Mouse (Mus musculus) kidney, adult 2 months (tissue): ENCODE measurements around the gene Fam214a. TPM values are rescaled to one million over a fixed set of nuclear protein-coding genes. Genes with fewer than 3 reads are reported as not detected.

ENCODE experiments used
- DNase-seq: peaks from one replicate; pipeline ENCODE4 v3.0.0; 2021
- H3K27ac ChIP-seq: fragments of 200-500 bp; 2 replicates; pipeline ENCODE4 v1.5.1; 2012; ENCODE audit warnings: low read depth, low read length, control low read depth, inconsistent platforms; ENCODE audit not compliant: insufficient read depth
- H3K27me3 ChIP-seq: fragments of 200-500 bp; replicated peaks from 2 replicates; pipeline ENCODE4 v1.6.1; 2012; ENCODE audit warnings: mild to moderate bottlenecking, moderate library complexity, low read length, inconsistent platforms; ENCODE audit not compliant: control insufficient read depth, insufficient read depth
- H3K36me3 ChIP-seq: fragments of 200-500 bp; 2 replicates; pipeline ENCODE4 v1.6.1; 2012; ENCODE audit warnings: mild to moderate bottlenecking, moderate library complexity, low read length, inconsistent platforms; ENCODE audit not compliant: control insufficient read depth, insufficient read depth
- H3K4me1 ChIP-seq: fragments of 200-500 bp; 2 replicates; pipeline ENCODE4 v1.6.1; 2011; ENCODE audit warnings: low read length; ENCODE audit not compliant: control insufficient read depth, insufficient read depth
- H3K4me3 ChIP-seq: fragments of 200-500 bp; 2 replicates; pipeline ENCODE4 v1.5.1; 2011; ENCODE audit warnings: mild to moderate bottlenecking, low read depth, low read length, control low read depth; ENCODE audit not compliant: insufficient read depth
- CTCF ChIP-seq: fragments of 200-500 bp; conservative IDR thresholded peaks from 2 replicates; pipeline ENCODE4 v1.5.1; 2011; ENCODE audit warnings: low read depth, mild to moderate bottlenecking, control low read depth, low read length, moderate library complexity, mixed read lengths; ENCODE audit not compliant: insufficient read depth, insufficient read length
- POLR2A ChIP-seq: fragments of 200-500 bp; IDR thresholded peaks from one replicate; pipeline ENCODE4 v1.6.1; 2011; ENCODE audit warnings: low read depth, low read length, control low read depth
- WGBS: fragments of 180-500 bp; shearing (Covaris S2); methylation state at CpG from one replicate; pipeline ENCODE4 v1.1.7; 2018; 5-methylcytosine and 5-hydroxymethylcytosine counted together
- polyA plus RNA-seq: library from polyadenylated mRNA; depleted of rRNA; stranded (reverse); fragments of >200 nt; gene quantifications from 2 replicates; pipeline ENCODE4 v1.2.3, GENCODE M21; 2012

Fam214a gene
- polyA plus RNA-seq, 1 experiment, result 12.1 TPM

DNA sequence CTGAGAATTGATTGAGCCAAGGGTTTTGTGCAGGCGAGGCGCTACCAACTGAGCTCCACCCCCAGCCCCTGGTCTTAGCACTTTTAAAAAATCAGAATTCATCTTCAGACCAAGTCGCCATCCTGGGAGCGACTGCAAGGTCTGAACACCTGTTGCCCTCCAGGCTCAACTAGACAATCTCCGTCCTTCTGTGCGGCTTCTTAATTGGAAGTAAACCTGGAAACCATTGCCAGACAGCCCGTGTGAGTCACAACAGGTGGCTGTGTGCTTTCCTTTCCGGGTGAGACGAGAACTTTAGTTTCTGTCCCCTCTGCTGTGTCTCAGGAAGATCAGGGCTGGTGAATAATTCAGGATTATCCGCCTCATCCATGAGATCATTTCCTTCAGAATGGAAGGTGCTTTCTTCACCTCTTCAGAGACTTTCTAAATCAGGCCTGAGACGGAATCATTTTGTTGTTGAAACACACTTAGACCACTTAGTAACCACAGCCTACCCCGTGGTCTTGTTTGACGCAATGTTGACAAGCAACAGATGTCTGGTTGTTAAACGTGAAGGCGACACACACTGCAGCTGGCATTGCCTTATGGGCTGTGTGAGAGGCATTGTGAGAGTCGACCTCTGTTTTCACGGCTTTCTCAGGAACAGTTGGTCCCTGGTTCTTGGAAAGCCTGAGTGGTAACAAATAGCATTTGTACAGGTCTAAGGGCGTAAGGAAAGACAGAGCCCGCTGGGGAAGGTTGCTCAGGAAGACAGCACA is 39.9 kb upstream of the Fam214a start:
- Histone ChIP-seq H3K27ac (no peak overlapping the region), H3K36me3 (no peaks in the 10 kb centered on the region), H3K4me3 (no peak overlapping the region), H3K4me1 (peaks cover 3% of the 10 kb centered on the region; the same call in 1 of the 2 replicates), H3K27me3 (no peaks in the 10 kb centered on the region)
- no peak for DNase-seq
- TF ChIP-seq POLR2A (no peak), CTCF (no peak)
- WGBS, result 78% methylated on average over 19 of the region's 19 CpGs

DNA sequence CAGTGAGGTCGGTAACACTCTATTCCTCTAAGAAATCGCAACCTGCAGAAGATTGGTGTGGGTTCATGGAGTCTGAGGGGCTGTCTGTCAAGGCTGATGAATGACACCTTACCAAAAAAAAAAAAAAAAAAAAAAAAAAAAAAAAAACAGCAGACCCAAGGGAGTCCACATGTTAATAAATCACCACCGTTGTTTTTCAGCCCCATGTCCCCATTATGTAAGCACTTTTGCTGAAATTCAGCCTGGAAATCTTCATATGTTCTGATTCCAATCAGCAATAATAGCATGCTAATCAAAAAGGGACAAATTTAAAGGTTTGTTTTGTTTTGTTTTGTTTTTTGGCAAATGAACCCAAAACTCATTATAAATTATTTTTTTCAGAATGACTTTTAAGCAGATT is 37.1 kb upstream of the Fam214a start:
- no peak for TF ChIP-seq CTCF
- no peak for TF ChIP-seq POLR2A
- peak; percentile 69 for DNase-seq
- no peaks in the 10 kb centered on the region for H3K27me3 ChIP-seq
- no peak overlapping the region for H3K4me3 ChIP-seq
- H3K36me3 ChIP-seq, result no peaks in the 10 kb centered on the region
- H3K27ac ChIP-seq, result no peak overlapping the region
- H3K4me1 ChIP-seq, result peaks cover 3% of the 10 kb centered on the region; the same call in 1 of the 2 replicates
- WGBS, result 59% methylated on average over 3 of the region's 3 CpGs

DNA sequence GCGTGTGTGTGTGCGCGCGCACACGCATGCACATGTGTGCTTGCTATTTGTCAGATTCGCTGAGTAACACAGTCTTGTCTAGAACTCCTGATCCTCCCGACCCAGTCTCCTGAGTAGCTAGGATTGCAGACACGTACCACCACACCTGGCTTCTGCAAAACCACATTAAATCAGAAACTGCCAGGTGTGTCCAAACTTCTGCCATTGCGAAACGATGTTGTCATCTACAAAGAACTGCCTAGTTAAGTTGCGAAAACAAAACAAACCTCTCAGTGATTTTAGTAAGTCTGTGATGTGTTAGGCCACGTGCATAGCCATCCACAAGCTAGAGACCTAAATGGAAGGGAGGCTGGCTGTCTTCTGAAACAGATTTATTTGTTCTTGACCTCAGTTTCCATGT is 32.2 kb upstream of the Fam214a start:
- Histone ChIP-seq H3K4me3 (no peak overlapping the region), H3K27me3 (no peaks in the 10 kb centered on the region), H3K36me3 (no peaks in the 10 kb centered on the region), H3K27ac (no peak overlapping the region), H3K4me1 (peaks cover 17% of the 10 kb centered on the region)
- TF ChIP-seq POLR2A (no peak), CTCF (no peak)
- DNase-seq, result no peak
- WGBS, result 85% methylated on average over 12 of the region's 12 CpGs

GRCm38 (mm10) chr9:74921422-74921821 is 31.3 kb upstream of the Fam214a start:
- Histone ChIP-seq H3K36me3 (no peaks in the 10 kb centered on the region), H3K27me3 (no peaks in the 10 kb centered on the region), H3K4me3 (no peak overlapping the region), H3K27ac (peak overlapping the region; percentile 47; the same call in 1 of the 2 replicates), H3K4me1 (peaks cover 17% of the 10 kb centered on the region)
- DNase-seq, result peak; percentile 79
- WGBS, result 24% methylated on average over 1 of the region's 1 CpGs
- TF ChIP-seq CTCF, result no peak
- no peak for TF ChIP-seq POLR2A

GRCm38 (mm10) chr9:74922884-74923283 is 29.8 kb upstream of the Fam214a start:
- Histone ChIP-seq H3K27me3 (no peaks in the 10 kb centered on the region), H3K4me1 (peaks cover 17% of the 10 kb centered on the region), H3K4me3 (no peak overlapping the region), H3K36me3 (no peaks in the 10 kb centered on the region), H3K27ac (peak overlapping the region; percentile 91)
- WGBS, result 30% methylated on average over 3 of the region's 3 CpGs
- no peak for TF ChIP-seq POLR2A
- no peak for TF ChIP-seq CTCF
- DNase-seq, result no peak

DNA sequence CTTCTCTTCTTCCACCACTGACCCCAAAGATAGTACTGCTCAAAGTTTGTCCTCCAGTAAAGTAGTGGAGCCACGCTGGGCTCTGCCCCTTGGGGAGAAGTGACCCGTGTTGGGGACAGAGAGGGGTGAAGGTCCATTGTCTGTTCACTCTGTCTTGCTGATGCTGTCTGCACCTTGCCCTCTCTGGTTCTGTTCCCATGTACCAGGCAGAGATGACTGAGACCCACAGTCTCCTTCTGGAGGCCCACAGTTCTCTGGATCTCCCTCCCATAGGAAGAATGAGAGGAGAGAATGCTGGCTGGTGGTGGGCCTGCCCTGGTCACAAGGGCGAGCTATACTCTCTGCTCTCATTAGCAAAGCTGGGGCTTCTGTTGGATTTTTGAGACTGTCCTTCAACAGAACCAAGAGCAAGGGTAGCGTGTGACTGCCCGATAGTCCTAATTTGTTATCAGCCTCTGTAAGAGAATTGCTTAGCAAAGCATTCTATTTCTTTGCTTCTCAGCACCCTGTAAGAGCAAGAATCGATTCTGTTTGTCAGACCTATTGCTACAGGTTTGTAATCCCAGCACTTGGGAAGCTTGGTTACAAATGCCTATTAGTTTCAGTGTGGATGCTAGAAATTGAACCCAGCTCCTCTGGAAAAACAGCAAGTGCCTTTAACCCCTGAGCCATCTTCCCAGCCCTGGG is 29.2 kb upstream of the Fam214a start:
- H3K27ac ChIP-seq, result peak overlapping the region; percentile 91
- peaks cover 17% of the 10 kb centered on the region for H3K4me1 ChIP-seq
- TF ChIP-seq CTCF (no peak), POLR2A (no peak)
- peak; percentile 89 for DNase-seq
- 67% methylated on average over 6 of the region's 6 CpGs for WGBS
- no peaks in the 10 kb centered on the region for H3K36me3 ChIP-seq
- no peak overlapping the region for H3K4me3 ChIP-seq
- no peaks in the 10 kb centered on the region for H3K27me3 ChIP-seq

DNA sequence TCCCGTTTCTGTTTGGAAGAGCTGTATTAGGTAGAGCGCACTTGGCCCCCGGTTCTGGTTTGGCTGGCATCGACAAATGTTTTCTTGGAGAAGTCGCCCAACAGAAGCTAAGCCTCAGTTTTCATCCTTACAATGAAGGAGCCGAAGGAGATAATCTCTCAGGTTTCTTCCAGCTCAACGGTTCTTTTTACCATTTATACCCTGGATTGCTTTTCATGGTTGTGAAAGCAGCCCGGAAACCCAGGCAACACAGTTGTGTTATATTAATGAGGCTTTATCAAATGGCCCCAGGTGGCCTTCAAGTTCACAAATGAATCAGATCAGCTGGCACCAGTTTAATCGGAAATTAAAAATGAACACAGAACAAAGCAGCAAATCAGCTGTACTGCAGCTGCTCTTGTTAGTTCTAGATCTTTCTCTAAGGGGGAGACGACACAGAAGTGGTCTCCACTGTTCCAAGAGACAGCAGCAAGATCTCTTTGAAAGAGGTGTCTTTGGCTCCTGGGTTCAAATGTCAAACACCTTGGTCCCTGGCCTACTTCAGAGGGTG is 27.4 kb upstream of the Fam214a start:
- no peak overlapping the region for H3K27ac ChIP-seq
- 77% methylated on average over 10 of the region's 10 CpGs for WGBS
- no peak for TF ChIP-seq POLR2A
- TF ChIP-seq CTCF, result no peak

More for the DNA sequence above, 27.4 kb upstream of the Fam214a start:
- H3K36me3 ChIP-seq, result no peaks in the 10 kb centered on the region
- H3K4me3 ChIP-seq, result no peak overlapping the region
- peaks cover 23% of the 10 kb centered on the region for H3K4me1 ChIP-seq
- no peak for DNase-seq
- no peaks in the 10 kb centered on the region for H3K27me3 ChIP-seq
